Mouse (Mus musculus): ENCODE results near the gene Hnf4a.

GRCm38 (mm10) chr2:163530418-163530817 lies 23.8 kb downstream of the Hnf4a start:
- TF ChIP-seq CTCF (IDR thresholded peaks at IDR 0.05; ENCODE audit: low read depth) (no peak), EP300 (IDR thresholded peaks at IDR 0.05; ENCODE audit: low read depth) (no peak)

Measured in liver, postnatal 0 days (tissue).